Mouse (Mus musculus) liver, embryonic 16.5 days (tissue): ENCODE results near the gene Dusp12. TPM values are rescaled to one million over a fixed set of nuclear protein-coding genes. Genes with fewer than 3 reads are reported as not detected.

Source experiments
- ATAC-seq: fragments of 200-750 bp; cut with Nextera tagmentation; 2 replicates; pipeline ENCODE4 v1.8.0; 2017; ENCODE audit warnings: low read depth, mild to moderate bottlenecking, moderate number of reproducible peaks, moderate library complexity
- H3K27ac ChIP-seq: fragments of 300-500 bp; sonication (generic); 2 replicates; pipeline ENCODE4 v1.5.1; 2014; ENCODE audit warnings: mild to moderate bottlenecking, low read length
- H3K27me3 ChIP-seq: fragments of 300-500 bp; sonication (generic); 2 replicates; pipeline ENCODE4 v1.6.1; 2014; ENCODE audit warnings: low read depth, low read length, mixed read lengths; ENCODE audit not compliant: control insufficient read depth, insufficient read depth
- H3K36me3 ChIP-seq: fragments of 300-500 bp; sonication (generic); 2 replicates; pipeline ENCODE4 v1.6.1; 2014; ENCODE audit warnings: mild to moderate bottlenecking; ENCODE audit not compliant: control insufficient read depth, insufficient read depth
- H3K4me1 ChIP-seq: fragments of 300-500 bp; sonication (generic); 2 replicates; pipeline ENCODE4 v1.6.1; 2014; ENCODE audit warnings: low read depth, low read length, mixed read lengths; ENCODE audit not compliant: control insufficient read depth
- H3K4me2 ChIP-seq: fragments of 300-500 bp; sonication (generic); 2 replicates; pipeline ENCODE4 v1.6.1; 2014; ENCODE audit warnings: low read depth, low read length, mixed read lengths
- H3K4me3 ChIP-seq: fragments of 300-500 bp; sonication (generic); 2 replicates; pipeline ENCODE4 v1.5.1; 2014; ENCODE audit warnings: low read depth, mild to moderate bottlenecking, low read length
- H3K9ac ChIP-seq: fragments of 300-500 bp; sonication (generic); 2 replicates; pipeline ENCODE4 v1.6.1; 2014; ENCODE audit warnings: low read depth, low read length
- H3K9me3 ChIP-seq: fragments of 300-500 bp; sonication (generic); replicated peaks from 2 replicates; pipeline ENCODE4 v1.6.1; 2016; ENCODE audit warnings: low read length; ENCODE audit not compliant: control insufficient read depth
- WGBS: fragments of 180-500 bp; shearing (Covaris S2); extraction: QIAGEN DNeasy Blood & Tissue Kit; methylation state at CpG from one replicate; pipeline ENCODE4 v1.1.7; 2014; ENCODE audit not compliant: insufficient replicate concordance; 5-methylcytosine and 5-hydroxymethylcytosine counted together
- polyA plus RNA-seq: library from polyadenylated mRNA; unstranded; fragments of >200 nt; fragmentation: Nextera tagmentation; extraction: Ambion mirVana; gene quantifications from 2 replicates; pipeline ENCODE4 v1.2.1, GENCODE M21; 2015

The Dusp12 gene
- polyA plus RNA-seq, 1 experiment from 2014 or later, result 21.4 TPM

DNA sequence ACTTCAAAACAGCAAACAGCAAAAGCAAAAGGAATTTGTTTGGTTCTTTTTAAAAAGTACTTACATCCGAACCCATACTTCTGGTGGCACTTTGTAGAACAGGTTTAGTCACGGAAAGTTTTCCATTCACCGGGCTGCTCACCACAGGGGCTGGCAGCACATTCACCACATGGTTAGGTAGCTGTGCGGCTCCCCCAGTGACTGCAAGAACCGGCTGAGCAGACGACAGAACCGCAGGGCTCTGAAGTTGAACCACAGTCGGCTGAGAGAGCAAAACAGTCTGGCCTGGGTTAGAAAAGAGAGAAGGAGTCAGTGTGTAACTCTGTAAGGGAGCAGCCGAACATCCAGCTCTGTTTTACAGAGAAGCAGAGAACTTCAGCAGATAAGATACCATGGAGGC, 50.6 kb downstream of the Dusp12 start:
- WGBS, result 80% methylated on average over 9 of the region's 9 CpGs
- H3K9me3 ChIP-seq, result no peaks in the 10 kb centered on the region
- no peaks in the 10 kb centered on the region for H3K4me1 ChIP-seq
- no peak overlapping the region for H3K4me2 ChIP-seq
- H3K4me3 ChIP-seq, result no peak overlapping the region
- no peak overlapping the region for H3K27ac ChIP-seq
- ATAC-seq, result no peak
- no peak overlapping the region for H3K9ac ChIP-seq
- peaks cover 5% of the 10 kb centered on the region for H3K36me3 ChIP-seq
- no peaks in the 10 kb centered on the region for H3K27me3 ChIP-seq

DNA sequence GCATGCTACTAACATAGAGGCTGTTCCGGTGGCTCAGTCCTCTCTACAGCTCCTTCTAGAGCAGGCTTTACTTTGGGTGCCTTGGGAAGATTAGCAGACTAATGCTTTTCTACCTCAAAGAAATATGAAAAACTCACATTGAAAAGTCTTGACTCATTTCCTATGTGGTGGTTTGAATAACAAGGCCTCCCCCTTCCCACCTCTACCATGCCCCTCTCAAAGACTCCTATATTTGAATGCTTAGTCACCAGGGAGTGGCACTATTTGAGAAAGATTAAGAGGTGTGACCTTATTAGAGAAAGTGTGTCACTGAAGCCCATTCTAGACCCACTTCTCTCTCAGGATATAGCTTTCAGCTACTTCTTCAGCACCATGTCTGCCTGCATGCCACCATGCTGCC, 55.6 kb downstream of the Dusp12 start:
- no peak overlapping the region for H3K4me3 ChIP-seq
- 82% methylated on average over 1 of the region's 1 CpGs for WGBS
- H3K9ac ChIP-seq, result no peak overlapping the region
- H3K27me3 ChIP-seq, result no peaks in the 10 kb centered on the region
- no peaks in the 10 kb centered on the region for H3K9me3 ChIP-seq
- no peaks in the 10 kb centered on the region; the same call in none of the 2 replicates for H3K36me3 ChIP-seq
- ATAC-seq, result no peak
- H3K4me2 ChIP-seq, result no peak overlapping the region
- H3K27ac ChIP-seq, result no peak overlapping the region
- H3K4me1 ChIP-seq, result no peaks in the 10 kb centered on the region

DNA sequence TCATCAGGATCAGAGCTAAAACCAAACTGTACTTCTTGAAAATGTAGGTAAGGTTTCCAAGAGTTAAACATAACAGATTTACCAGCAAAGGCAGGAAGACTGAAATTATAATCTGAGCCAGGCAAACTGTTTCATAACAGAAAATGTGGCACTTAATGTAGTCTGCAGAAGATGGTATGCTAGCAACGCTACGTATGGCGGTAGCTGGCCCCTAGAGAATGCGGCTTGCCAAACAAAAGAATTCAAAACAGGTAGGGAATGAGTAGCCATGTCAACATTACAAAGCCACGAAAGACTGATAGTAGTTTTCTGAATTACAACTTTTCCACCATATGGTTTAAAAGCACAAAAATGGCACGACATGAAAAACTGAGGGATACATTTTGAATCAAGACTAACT, 56.0 kb downstream of the Dusp12 start:
- Histone ChIP-seq H3K4me1 (no peaks in the 10 kb centered on the region), H3K9ac (no peak overlapping the region), H3K36me3 (no peaks in the 10 kb centered on the region; the same call in 1 of the 2 replicates), H3K9me3 (no peaks in the 10 kb centered on the region), H3K27me3 (no peaks in the 10 kb centered on the region), H3K4me3 (no peak overlapping the region), H3K4me2 (no peak overlapping the region), H3K27ac (no peak overlapping the region)
- ATAC-seq, result no peak
- 91% methylated on average over 6 of the region's 6 CpGs for WGBS

Other genes with a start within 250 kb of the Dusp12 start
- gene Olfml2b, start 241.0 kb downstream of the Dusp12 start, polyA plus RNA-seq, result 3.3 and 3.4 TPM in 2 replicates
- 6.4 and 6.9 TPM in 2 replicates for gene Atf6, start 17.8 kb downstream of the Dusp12 start, polyA plus RNA-seq
- 0.42 and 0.44 TPM in 2 replicates for gene Gm26620, start 475 bp downstream of the Dusp12 start, polyA plus RNA-seq
- gene Fcrlb, start 27.4 kb upstream of the Dusp12 start, polyA plus RNA-seq, result 0.06 and 0.07 TPM in 2 replicates
- gene Fcrla, start 42.0 kb upstream of the Dusp12 start, polyA plus RNA-seq, result 0.67 and 1.3 TPM in 2 replicates
- 6.1 and 6.7 TPM in 2 replicates for gene Fcgr2b, start 91.0 kb upstream of the Dusp12 start, polyA plus RNA-seq
- gene Fcgr4, start 133.4 kb upstream of the Dusp12 start, polyA plus RNA-seq, result 4.1 and 4.3 TPM in 2 replicates
- 28.6 and 30.3 TPM in 2 replicates for gene Fcgr3, start 179.4 kb upstream of the Dusp12 start, polyA plus RNA-seq
- gene Cfap126, start 228.4 kb upstream of the Dusp12 start, polyA plus RNA-seq, result 1.8 and 2.1 TPM in 2 replicates